Mouse (Mus musculus): ENCODE results near the gene Ghsr.

Ghsr gene

GRCm38 (mm10) chr3:27411286-27411685 lies 40.1 kb downstream of the Ghsr start:
- in situ Hi-C loops (cut with MseI, MboI): no loop called here

- in situ Hi-C loops (cut with MseI, MboI): no loop called here
Observed at GRCm38 (mm10) chr3:27413566-27413965, 42.4 kb downstream of the Ghsr start.

GRCm38 (mm10) chr3:27416786-27417185 lies 45.6 kb downstream of the Ghsr start:
- in situ Hi-C loops (cut with MseI, MboI): no loop called here

GRCm38 (mm10) chr3:27418602-27419001 lies 47.5 kb downstream of the Ghsr start:
- in situ Hi-C loops (cut with MseI, MboI): no loop called here

GRCm38 (mm10) chr3:27421980-27422379 lies 50.8 kb downstream of the Ghsr start:
- in situ Hi-C loops (cut with MseI, MboI): no loop called here

- in situ Hi-C loops (cut with MseI, MboI): no loop called here
Observed at GRCm38 (mm10) chr3:27422521-27422920, 51.4 kb downstream of the Ghsr start.

- in situ Hi-C loops (cut with MseI, MboI): no loop called here
Observed at GRCm38 (mm10) chr3:27424049-27424667, 53.0 kb downstream of the Ghsr start.

- in situ Hi-C loops (cut with MseI, MboI): no loop called here
Observed at GRCm38 (mm10) chr3:27427406-27427805, 56.3 kb downstream of the Ghsr start.
